Mouse (Mus musculus) embryonic facial prominence, embryonic 15.5 days (tissue): ENCODE measurements around the gene Fbxl13. TPM values are rescaled to one million over a fixed set of nuclear protein-coding genes. Genes with fewer than 3 reads are reported as not detected.
"Not testable (repeated sequence)": the region's sequence is repeated elsewhere in the genome, so short reads cannot be mapped to it uniquely, and the experiment has no call there.

Source experiments
- ATAC-seq: fragments of 200-750 bp; cut with Nextera tagmentation; 2 replicates; pipeline ENCODE4 v1.8.0; 2017; ENCODE audit warnings: low read depth, moderate TSS enrichment; ENCODE audit not compliant: insufficient number of reproducible peaks, low FRiP score, low TSS enrichment
- H3K27ac ChIP-seq: fragments of 300-500 bp; sonication (generic); replicated peaks from 2 replicates; pipeline ENCODE4 v1.5.1; 2015; ENCODE audit warnings: mild to moderate bottlenecking, inconsistent platforms
- H3K27me3 ChIP-seq: fragments of 300-500 bp; sonication (generic); 2 replicates; pipeline ENCODE4 v1.6.1; 2015; ENCODE audit warnings: inconsistent platforms
- H3K36me3 ChIP-seq: fragments of 300-500 bp; sonication (generic); 2 replicates; pipeline ENCODE4 v1.6.1; 2015; ENCODE audit warnings: mild to moderate bottlenecking, inconsistent platforms
- H3K4me1 ChIP-seq: fragments of 300-500 bp; sonication (generic); 2 replicates; pipeline ENCODE4 v1.6.1; 2015; ENCODE audit warnings: inconsistent platforms
- H3K4me2 ChIP-seq: fragments of 300-500 bp; sonication (generic); replicated peaks from 2 replicates; pipeline ENCODE4 v1.6.1; 2015; ENCODE audit warnings: mild to moderate bottlenecking, inconsistent platforms
- H3K4me3 ChIP-seq: fragments of 300-500 bp; sonication (generic); replicated peaks from 2 replicates; pipeline ENCODE4 v1.5.1; 2015; ENCODE audit warnings: mild to moderate bottlenecking, inconsistent platforms
- H3K9ac ChIP-seq: fragments of 300-500 bp; sonication (generic); 2 replicates; pipeline ENCODE4 v1.6.1; 2015; ENCODE audit warnings: inconsistent platforms
- H3K9me3 ChIP-seq: fragments of 300-500 bp; sonication (generic); replicated peaks from 2 replicates; pipeline ENCODE4 v1.6.1; 2016; ENCODE audit warnings: inconsistent platforms
- WGBS: fragments of 180-500 bp; shearing (Covaris S2); methylation state at CpG from one replicate; pipeline ENCODE4 v1.1.7; 2015; 5-methylcytosine and 5-hydroxymethylcytosine counted together
- polyA plus RNA-seq: library from polyadenylated mRNA; unstranded; fragments of >200 nt; fragmentation: Nextera tagmentation; extraction: Ambion mirVana; gene quantifications from 2 replicates; pipeline ENCODE4 v1.2.1, GENCODE M21; 2015

Gene Fbxl13
- polyA plus RNA-seq, 1 experiment from 2014 or later = 0.87 TPM

DNA sequence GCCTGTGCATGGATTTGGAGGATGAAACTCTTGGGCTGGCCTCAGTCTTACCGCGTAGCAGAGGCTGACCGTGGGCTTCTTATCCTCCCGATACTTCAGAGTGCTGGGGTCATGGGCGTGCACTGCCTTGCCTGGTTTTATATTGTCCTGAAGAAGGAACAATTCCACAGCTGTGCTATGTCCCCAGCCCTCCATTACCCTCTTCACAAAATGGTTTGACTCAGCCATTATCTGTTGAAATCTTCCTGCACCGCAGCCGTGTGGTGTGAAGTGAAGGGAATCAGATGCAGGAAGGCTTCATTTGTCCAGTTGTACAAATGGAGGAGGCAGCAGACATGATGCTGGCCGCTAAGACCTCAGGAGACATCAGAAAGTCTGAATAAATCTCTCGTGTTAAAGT lies 11.5 kb upstream of the Fbxl13 start:
- ATAC-seq = no peak
- H3K4me3 ChIP-seq = no peak overlapping the region
- H3K4me1 ChIP-seq = no peaks in the 10 kb centered on the region
- no peak overlapping the region for H3K9ac ChIP-seq
- WGBS = 86% methylated on average over 9 of the region's 9 CpGs
- H3K4me2 ChIP-seq = no peak overlapping the region
- H3K27me3 ChIP-seq = no peaks in the 10 kb centered on the region
- H3K36me3 ChIP-seq = peaks cover 62% of the 10 kb centered on the region
- H3K27ac ChIP-seq = no peak overlapping the region
- H3K9me3 ChIP-seq = no peaks in the 10 kb centered on the region

DNA sequence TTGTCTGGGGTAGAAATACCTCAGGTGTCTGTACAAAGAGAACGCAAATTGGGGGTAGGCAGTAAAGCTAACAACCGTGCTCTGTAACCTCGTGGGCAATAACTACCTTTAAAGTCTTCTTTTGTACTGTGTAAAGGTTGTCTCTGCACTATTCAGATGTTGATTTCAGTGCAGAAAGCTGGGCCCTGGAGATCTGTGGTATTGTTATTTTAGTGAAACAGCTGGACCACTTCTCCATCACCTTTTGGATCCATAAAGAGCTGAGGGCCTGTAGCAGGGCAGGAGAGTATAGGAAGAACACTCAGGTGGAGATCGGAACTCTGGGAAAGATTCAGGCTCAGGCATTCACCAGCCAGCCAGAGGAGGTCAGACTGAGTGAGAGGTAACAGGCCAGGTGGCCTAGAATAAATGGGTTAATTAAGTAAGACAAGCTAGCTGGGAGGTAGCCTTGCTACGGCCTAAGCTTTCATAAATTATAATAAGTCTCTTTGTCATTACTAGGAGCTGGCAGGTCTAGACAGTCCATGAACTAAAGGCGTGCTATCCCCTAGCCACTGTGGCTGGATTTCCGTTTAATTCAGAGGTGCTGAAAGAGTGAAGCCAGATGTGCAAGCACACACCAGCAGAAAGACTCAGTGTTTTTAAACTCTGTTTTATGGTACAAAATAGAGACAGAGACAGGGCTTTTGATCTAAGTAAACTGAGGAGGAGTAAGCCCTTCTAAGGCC lies 6.6 kb upstream of the Fbxl13 start:
- Histone ChIP-seq H3K27me3 (no peaks in the 10 kb centered on the region), H3K9me3 (no peaks in the 10 kb centered on the region), H3K36me3 (peaks cover 63% of the 10 kb centered on the region), H3K27ac (no peak overlapping the region), H3K4me2 (no peak overlapping the region), H3K4me1 (0 out of 2 replicates have a peak, but pooled peaks cover 3% of the 10 kb centered on the region), H3K4me3 (no peak overlapping the region), H3K9ac (no peak overlapping the region)
- 80% methylated on average over 7 of the region's 7 CpGs for WGBS
- no peak for ATAC-seq

DNA sequence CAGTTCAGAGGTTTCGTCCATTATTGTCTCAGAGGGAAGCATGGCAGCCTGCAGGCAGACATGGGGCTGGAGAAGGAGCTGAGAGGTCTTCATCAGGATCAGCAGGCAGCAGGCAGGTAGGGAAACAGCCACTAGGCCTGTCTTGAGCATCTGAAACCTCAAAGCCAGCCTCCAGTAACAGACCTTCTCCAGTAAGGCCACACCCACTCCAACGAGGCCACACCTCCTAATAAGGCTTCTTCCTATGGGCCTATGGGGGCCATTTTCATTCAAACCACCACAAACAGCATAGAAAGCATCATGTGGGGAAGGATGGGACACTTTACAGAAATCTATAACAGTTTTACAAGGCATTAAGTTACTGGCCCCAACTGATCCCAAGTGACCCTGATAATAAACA lies 5.3 kb upstream of the Fbxl13 start:
- WGBS = 72% methylated on average over 2 of the region's 2 CpGs
- Histone ChIP-seq H3K4me3 (no peak overlapping the region), H3K4me1 (peaks cover 11% of the 10 kb centered on the region), H3K4me2 (no peak overlapping the region), H3K9me3 (no peaks in the 10 kb centered on the region), H3K27me3 (no peaks in the 10 kb centered on the region), H3K27ac (no peak overlapping the region), H3K36me3 (peaks cover 56% of the 10 kb centered on the region), H3K9ac (no peak overlapping the region)
- ATAC-seq = no peak

DNA sequence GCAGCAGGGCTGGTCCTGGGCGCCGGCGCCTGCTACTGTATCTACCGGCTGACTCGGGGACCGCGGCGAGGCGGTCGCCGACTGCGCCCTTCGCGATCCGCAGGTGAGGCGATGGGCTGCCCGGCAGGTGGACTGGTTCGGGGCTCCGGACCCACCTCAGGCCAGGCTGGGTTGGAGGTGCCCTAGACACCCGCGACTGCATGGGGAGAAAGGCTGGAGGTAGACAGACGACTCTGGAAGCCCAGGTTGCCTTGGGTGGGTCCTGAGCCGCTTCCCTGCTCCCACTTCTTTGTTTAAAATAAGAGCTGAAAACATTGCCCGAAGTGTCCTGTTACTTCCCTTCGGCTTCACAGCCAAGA lies 678 bp upstream of the Fbxl13 start:
- H3K9ac ChIP-seq = peak overlapping the region; percentile 63
- H3K27me3 ChIP-seq = peaks cover 7% of the 10 kb centered on the region
- peak overlapping the region; percentile 86 for H3K27ac ChIP-seq
- H3K9me3 ChIP-seq = no peaks in the 10 kb centered on the region
- ATAC-seq = no peak
- peak overlapping the region; percentile 76 for H3K4me2 ChIP-seq
- H3K36me3 ChIP-seq = peaks cover 28% of the 10 kb centered on the region
- peaks cover 17% of the 10 kb centered on the region for H3K4me1 ChIP-seq
- WGBS = 0% methylated on average over 25 of the region's 25 CpGs
- peak overlapping the region; percentile 90 for H3K4me3 ChIP-seq

DNA sequence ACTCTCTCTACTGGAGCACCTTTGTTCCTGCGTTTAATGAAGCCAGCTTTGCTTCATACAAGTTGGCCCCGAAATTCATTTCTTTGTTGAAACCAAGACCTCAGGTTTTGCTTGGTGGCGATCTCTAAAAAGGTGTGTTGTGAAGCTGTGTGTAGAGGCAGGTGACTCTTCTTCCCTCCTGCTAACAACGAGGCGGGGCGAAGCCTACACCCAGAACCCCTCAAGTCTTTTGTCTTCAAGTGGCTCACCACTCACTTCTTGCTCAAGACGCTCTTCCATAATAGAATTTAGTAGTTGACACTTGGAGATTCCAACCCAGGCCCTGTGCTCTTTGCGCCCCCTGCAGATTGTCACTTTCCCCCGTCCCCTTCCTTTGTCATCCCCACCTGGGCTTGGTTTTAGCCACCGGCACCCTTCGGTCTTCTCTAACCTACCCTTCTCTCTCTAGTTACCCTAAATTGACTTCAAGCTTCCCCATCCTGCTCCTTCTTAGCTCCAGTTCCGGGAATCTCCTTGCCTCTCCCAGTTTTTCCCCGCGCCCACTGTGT lies 469 bp downstream of the Fbxl13 start:
- 0 out of 2 replicates have a peak overlapping the region, but pooled peaks have one; percentile 11 for H3K27ac ChIP-seq
- ATAC-seq = peak; percentile 2; the same call in 1 of the 2 replicates
- H3K4me2 ChIP-seq = peak overlapping the region; percentile 76
- 12% methylated on average over 14 of the region's 14 CpGs for WGBS
- 0 out of 2 replicates have a peak overlapping the region, but pooled peaks have one; percentile 4 for H3K9ac ChIP-seq
- H3K27me3 ChIP-seq = peaks cover 7% of the 10 kb centered on the region
- peaks cover 17% of the 10 kb centered on the region for H3K36me3 ChIP-seq
- peak overlapping the region; percentile 90 for H3K4me3 ChIP-seq
- peaks cover 18% of the 10 kb centered on the region for H3K4me1 ChIP-seq
- H3K9me3 ChIP-seq = no peaks in the 10 kb centered on the region

DNA sequence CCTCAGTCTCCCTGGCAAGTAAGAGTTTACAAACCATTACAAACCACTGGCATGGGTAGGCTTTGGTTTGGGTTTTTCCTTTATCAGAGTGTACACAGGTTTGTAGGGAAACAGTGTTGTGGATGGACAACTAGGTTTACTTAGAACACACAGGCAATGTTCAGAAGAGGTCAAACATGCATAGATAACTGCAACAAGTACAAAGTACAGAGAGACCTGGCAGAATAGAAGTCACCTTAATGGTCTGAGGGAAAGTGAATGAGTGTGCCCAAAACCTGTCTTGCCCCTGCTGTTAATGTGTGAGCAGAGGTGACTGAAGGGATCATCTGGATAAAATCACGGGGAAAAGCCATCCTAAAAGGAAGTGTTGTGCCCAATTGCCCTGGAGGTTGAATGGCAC lies 1.8 kb downstream of the Fbxl13 start:
- peaks cover 23% of the 10 kb centered on the region for H3K4me1 ChIP-seq
- 12% methylated on average over 1 of the region's 1 CpGs for WGBS
- no peak overlapping the region for H3K27ac ChIP-seq
- H3K9ac ChIP-seq = no peak overlapping the region
- H3K9me3 ChIP-seq = no peaks in the 10 kb centered on the region
- H3K4me3 ChIP-seq = no peak overlapping the region
- H3K4me2 ChIP-seq = no peak overlapping the region
- peaks cover 7% of the 10 kb centered on the region for H3K27me3 ChIP-seq
- H3K36me3 ChIP-seq = peaks cover 5% of the 10 kb centered on the region; the same call in 1 of the 2 replicates
- ATAC-seq = no peak

DNA sequence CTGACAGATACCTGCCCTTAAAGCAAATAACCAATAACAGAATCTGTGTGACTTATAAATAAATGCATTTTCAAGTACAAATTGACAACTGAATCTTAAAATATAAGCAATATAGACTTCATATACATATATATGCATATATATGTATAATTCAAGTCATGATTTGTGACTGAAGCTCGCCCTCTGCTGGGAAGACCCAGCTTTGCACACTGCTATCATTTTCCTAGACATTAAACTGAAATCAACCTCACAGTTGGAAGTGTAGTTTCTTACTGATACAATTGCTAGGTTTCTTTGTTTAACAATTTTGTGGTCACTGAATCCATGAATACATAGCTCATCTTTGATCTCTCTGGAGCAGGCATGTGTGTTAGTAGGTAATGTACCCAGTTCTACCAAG lies 4.5 kb downstream of the Fbxl13 start:
- Histone ChIP-seq H3K27ac (no peak overlapping the region), H3K27me3 (peaks cover 7% of the 10 kb centered on the region), H3K4me2 (no peak overlapping the region), H3K36me3 (no peaks in the 10 kb centered on the region), H3K9me3 (no peaks in the 10 kb centered on the region), H3K9ac (no peak overlapping the region), H3K4me1 (peaks cover 11% of the 10 kb centered on the region; the same call in 1 of the 2 replicates), H3K4me3 (no peak overlapping the region)
- no peak for ATAC-seq
- 0% methylated on average over 1 of the region's 1 CpGs for WGBS

DNA sequence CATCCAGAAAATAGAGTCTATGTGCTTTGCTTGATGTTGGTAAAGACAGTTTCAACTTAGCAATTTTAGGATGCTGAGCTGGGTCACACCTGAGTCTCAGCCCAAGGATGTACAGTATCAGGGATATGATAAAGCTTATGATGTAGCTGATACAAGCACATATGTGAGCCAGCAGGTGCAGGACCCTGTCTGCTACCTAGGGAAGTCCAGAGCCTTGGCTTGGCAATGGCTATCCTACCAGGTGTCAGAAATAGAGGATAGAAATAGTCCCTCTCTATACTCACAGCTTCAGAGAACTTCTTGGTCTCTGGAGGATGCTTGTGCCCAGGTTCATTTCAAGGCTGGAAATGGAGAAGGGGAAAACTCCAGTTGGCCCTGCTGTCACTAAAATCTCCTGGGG lies 19.5 kb downstream of the Fbxl13 start:
- Histone ChIP-seq H3K9ac (no peak overlapping the region), H3K4me3 (no peak overlapping the region), H3K36me3 (no peaks in the 10 kb centered on the region), H3K4me2 (no peak overlapping the region), H3K4me1 (no peaks in the 10 kb centered on the region), H3K27me3 (no peaks in the 10 kb centered on the region), H3K27ac (no peak overlapping the region), H3K9me3 (no peaks in the 10 kb centered on the region)
- ATAC-seq = no peak

DNA sequence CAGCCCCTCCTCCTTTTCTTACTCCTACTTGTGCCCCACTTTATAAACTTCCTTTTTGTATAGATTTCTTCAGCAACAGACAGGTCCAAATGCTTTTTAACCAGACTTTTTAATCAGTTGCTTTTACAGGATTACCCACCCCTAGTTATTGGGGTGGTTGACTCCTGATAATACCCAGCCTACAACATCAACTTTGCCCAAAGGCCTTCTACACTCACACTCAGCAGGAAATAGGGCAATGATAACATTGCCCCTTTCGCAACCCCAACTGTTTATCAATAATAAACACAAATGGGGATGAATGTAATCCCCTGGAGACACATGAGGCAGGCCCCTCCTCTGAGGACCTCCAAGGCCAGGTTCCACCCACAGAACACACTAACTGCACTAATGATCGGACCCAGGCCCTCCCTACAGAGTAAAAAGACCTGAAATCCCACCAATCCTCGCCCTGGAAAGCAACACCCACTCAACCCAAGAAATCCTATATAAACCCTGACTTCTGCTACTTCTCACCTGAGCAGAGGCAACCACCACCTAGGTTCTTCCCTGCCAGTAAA lies 28.9 kb downstream of the Fbxl13 start:
- no peak overlapping the region for H3K4me3 ChIP-seq
- H3K9me3 ChIP-seq = no peaks in the 10 kb centered on the region
- WGBS = 80% methylated on average over 3 of the region's 3 CpGs
- H3K36me3 ChIP-seq = no peaks in the 10 kb centered on the region
- no peak overlapping the region for H3K27ac ChIP-seq
- ATAC-seq = no peak
- H3K9ac ChIP-seq = no peak overlapping the region
- no peaks in the 10 kb centered on the region for H3K27me3 ChIP-seq
- no peak overlapping the region for H3K4me2 ChIP-seq
- H3K4me1 ChIP-seq = no peaks in the 10 kb centered on the region

DNA sequence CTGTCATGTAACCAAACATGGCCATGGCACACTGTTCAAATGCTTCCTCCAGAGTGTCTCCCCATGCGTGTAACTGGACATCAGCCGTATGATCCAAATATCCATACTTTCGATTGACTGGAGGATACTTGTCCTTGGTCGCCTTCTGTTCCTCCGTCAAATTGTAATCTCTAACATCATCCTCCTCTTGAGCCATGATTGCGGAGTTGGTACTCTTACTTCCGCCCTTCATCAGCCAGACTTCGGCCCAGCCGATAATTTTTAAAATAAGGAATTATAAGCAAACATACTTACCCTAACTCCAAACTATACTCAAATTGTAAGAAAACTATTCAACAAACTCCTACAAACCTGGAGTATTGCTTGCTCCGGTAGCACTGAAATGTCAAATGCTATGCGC lies 31.1 kb downstream of the Fbxl13 start:
- H3K36me3 ChIP-seq, H3K9ac ChIP-seq, H3K4me3 ChIP-seq, H3K4me1 ChIP-seq, H3K9me3 ChIP-seq, H3K4me2 ChIP-seq, ATAC-seq, H3K27me3 ChIP-seq, H3K27ac ChIP-seq: not testable (repeated sequence)
- 95% methylated on average over 11 of the region's 11 CpGs for WGBS

DNA sequence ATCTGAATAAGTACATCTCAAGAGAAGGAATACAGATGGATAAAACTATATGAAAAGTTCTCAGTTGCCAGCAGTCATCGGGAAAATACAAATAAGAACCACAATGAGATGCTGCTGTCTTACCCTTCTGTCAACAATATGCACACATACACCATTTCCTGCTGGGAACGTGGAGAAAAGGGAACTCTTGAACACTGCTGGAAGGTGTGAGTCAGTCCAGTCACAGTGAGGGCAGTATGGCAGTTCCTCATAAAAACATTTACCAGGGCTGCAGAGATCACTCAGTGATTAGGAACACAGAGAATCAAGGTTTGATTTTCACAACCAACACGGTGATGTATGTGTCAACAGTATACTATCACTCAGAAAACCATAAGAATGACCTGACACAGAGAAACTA lies 34.4 kb downstream of the Fbxl13 start:
- H3K36me3 ChIP-seq = no peaks in the 10 kb centered on the region
- H3K9me3 ChIP-seq = no peaks in the 10 kb centered on the region
- ATAC-seq = no peak
- H3K4me3 ChIP-seq = no peak overlapping the region
- no peak overlapping the region for H3K4me2 ChIP-seq
- 54% methylated on average over 3 of the region's 3 CpGs for WGBS
- H3K9ac ChIP-seq = no peak overlapping the region
- H3K4me1 ChIP-seq = 0 out of 2 replicates have a peak, but pooled peaks cover 4% of the 10 kb centered on the region
- H3K27ac ChIP-seq = no peak overlapping the region
- H3K27me3 ChIP-seq = no peaks in the 10 kb centered on the region
